Mouse (Mus musculus) midbrain, embryonic 10.5 days (tissue): ENCODE measurements around the gene Olfr368. TPM values are rescaled to one million over a fixed set of nuclear protein-coding genes. Genes with fewer than 3 reads are reported as not detected.

Source experiments
- polyA plus RNA-seq: library from polyadenylated mRNA; unstranded; fragments of >200 nt; fragmentation: Nextera tagmentation; extraction: Ambion mirVana; gene quantifications from 2 replicates; pipeline ENCODE4 v1.2.1, GENCODE M21; 2016

Olfr368 gene
- polyA plus RNA-seq, 1 experiment from 2014 or later = not detected

Other genes starting within 250 kb of the Olfr368 start
- not detected in 2 replicates for gene Olfr361, start 237.2 kb upstream of the Olfr368 start, polyA plus RNA-seq
- not detected in 2 replicates for gene Olfr362, start 208.6 kb upstream of the Olfr368 start, polyA plus RNA-seq
- not detected in 2 replicates for gene Olfr364-ps1, start 187.2 kb upstream of the Olfr368 start, polyA plus RNA-seq
- gene Olfr365, start 138.3 kb upstream of the Olfr368 start, polyA plus RNA-seq = not detected in 2 replicates
- not detected in 2 replicates for gene Olfr366, start 114.9 kb upstream of the Olfr368 start, polyA plus RNA-seq
- 54.6 and 61.5 TPM in 2 replicates for gene Pdcl, start 32.8 kb downstream of the Olfr368 start, polyA plus RNA-seq
- 16.1 and 19.7 TPM in 2 replicates for gene Rc3h2, start 96.4 kb downstream of the Olfr368 start, polyA plus RNA-seq
- 9.2 and 11.0 TPM in 2 replicates for gene Zbtb26, start 116.6 kb downstream of the Olfr368 start, polyA plus RNA-seq
- 5.9 and 7.3 TPM in 2 replicates for gene Zbtb6, start 116.7 kb downstream of the Olfr368 start, polyA plus RNA-seq
- gene Rabgap1, start 116.8 kb downstream of the Olfr368 start, polyA plus RNA-seq = 43.4 and 47.2 TPM in 2 replicates
- gene Gpr21, start 189.8 kb downstream of the Olfr368 start, polyA plus RNA-seq = 1.1 and 1.8 TPM in 2 replicates